Mouse (Mus musculus) heart, adult 18-20 months (tissue): ENCODE data around the gene Piwil4. TPM values are rescaled to one million over a fixed set of nuclear protein-coding genes. Genes with fewer than 3 reads are reported as not detected.

Experiments used
- DNase-seq, 2 experiments: peaks; one replicate each; pipeline ENCODE4 v3.0.0; 2021 to 2022; ENCODE audit warnings: mixed read lengths in 1 of 2
- long read RNA-seq, 2 experiments: library from polyadenylated mRNA; stranded (forward); transcript quantifications; one replicate each; pipeline ENCODE4 v2.0.0; 2021
- total RNA-seq, 2 experiments: library from RNA; stranded (reverse); gene quantifications; 2 replicates each; pipeline ENCODE4 v1.2.3; 2021

The Piwil4 gene
- total RNA-seq = not detected
- long read RNA-seq, experiment 1 = 0 reads
- long read RNA-seq, experiment 2 = 0 reads

DNA sequence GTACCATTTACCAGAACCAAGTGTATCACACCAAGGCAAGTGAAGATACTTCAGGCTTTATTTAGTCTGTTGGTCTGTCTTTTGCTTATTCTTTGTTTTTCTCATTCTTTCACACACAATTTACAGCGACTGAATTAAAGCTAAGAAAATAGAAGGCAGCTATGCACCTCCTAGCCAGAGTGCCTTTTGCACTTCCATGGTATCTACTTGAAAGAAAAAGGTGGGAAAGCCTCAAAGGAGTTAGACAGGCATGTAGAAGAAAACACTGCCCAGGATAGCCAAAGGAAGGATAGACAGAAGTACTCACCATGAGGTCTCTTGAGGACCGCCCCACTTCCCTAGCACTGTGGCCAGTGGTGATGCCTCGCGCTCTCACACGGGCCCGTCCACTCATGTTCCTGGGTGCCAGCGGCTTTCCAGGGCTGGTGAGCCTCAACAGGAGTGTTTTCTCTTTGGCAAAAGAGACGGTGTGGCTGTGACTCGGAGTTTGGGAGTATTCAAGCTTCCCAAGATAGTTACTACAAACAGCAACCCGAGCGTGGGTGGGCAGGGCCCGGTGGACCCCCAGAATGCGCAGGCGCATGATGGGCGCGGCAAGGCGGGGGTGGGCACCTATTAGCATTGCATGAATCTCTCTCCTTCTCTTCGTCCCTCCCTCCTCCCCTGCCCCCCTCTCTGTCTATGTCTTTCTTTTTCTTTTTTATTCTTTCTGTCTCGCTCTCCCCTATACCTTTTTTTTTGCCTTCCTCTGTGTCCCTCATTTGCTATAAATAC, at the start of gene Piwil4:
TSS of gene Piwil4 (minus strand) at position 583 of the 774 bp plus-strand sequence.
- DNase-seq = no peak

DNA sequence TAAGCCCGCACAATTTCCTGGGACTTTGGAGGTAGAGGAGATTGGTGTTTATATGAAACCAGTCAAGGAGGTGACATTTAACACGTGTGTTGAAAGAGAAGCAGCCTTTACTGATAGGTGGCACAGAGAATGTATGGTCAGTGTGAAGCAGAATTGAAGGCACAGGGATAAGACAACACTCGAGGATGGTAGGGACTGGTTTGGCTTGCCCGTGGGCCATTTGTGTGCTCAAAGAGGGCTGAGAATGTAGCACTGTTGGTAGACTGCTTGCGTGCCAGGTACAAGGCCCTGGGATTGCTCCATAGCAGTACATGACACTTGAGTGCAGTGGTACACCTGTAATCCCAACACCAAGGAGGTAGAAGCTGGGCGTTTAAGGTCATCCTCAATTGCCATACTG, 46.8 kb upstream of the Piwil4 start:
- DNase-seq = no peak

DNA sequence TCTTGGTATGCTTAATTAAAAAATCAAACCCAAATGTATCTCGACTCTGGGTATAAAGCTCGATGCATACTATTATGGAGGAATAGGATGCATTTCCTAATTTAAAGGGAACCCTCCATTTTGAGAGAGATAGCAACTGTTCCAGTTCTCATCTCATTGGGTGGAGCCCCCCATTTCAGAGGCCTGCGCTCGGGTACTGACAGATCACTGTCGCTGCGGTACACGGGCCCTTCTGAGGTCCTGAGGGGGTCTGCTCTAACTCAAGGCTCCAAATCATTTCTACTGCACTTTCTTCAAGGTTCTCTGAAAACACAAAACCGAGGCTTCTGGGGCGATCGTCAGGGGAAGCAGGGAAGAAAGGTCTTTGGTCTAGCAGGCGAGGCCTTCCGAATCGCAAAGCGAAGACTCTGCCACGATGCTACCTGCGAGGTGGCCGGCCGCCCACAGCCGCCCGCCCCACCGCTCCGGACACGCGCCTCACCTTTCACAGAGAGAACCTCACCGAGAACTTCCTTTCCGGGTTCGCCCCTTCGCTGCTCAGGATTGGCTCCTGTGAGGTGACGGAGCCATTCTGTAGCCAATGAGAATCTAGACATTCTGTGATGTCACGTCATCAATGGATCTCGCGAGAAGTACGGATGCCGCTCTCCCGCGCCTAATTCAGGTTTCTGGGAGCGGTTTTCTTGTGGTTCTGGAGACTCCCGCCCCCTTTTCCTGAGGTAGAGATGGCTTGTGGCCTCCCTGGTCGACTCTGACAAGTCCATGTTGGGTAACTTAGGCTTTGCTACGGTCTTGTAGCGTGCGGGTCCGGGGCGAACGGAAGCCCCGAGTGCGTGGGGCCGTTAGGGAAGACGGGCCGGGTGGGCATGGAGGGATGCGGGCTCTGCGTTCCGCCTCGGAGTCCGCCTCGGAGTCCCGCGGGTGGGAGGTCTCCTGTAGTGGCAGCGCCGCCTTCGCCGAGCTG, 43.8 kb upstream of the Piwil4 start, which contains the start of the genes Mre11a and Ankrd49:
TSS of gene Mre11a (plus strand) at position 616 of the 964 bp plus-strand sequence.
TSS of gene Ankrd49 (minus strand) at position 818 of the 964 bp plus-strand sequence.
- DNase-seq = peak; percentile 96 to 97

- DNase-seq = no peak
Measured at GRCm38 (mm10) chr9:14778341-14778740, 37.8 kb upstream of the Piwil4 start.

- no peak for DNase-seq
Measured at GRCm38 (mm10) chr9:14773813-14774212, 33.3 kb upstream of the Piwil4 start.

GRCm38 (mm10) chr9:14772074-14772473, 31.5 kb upstream of the Piwil4 start:
- no peak for DNase-seq

GRCm38 (mm10) chr9:14770803-14771471, 30.4 kb upstream of the Piwil4 start, which contains the start of gene 1700012B09Rik:
1700012B09Rik (minus strand) TSS chr9:14771030.
- DNase-seq = no peak

- no peak for DNase-seq
Measured at GRCm38 (mm10) chr9:14769811-14770210, 29.3 kb upstream of the Piwil4 start.

GRCm38 (mm10) chr9:14764765-14765164, 24.2 kb upstream of the Piwil4 start:
- peak; percentile 24 to 68 for DNase-seq

- no peak for DNase-seq
Measured at GRCm38 (mm10) chr9:14759261-14759660, 18.7 kb upstream of the Piwil4 start.

DNA sequence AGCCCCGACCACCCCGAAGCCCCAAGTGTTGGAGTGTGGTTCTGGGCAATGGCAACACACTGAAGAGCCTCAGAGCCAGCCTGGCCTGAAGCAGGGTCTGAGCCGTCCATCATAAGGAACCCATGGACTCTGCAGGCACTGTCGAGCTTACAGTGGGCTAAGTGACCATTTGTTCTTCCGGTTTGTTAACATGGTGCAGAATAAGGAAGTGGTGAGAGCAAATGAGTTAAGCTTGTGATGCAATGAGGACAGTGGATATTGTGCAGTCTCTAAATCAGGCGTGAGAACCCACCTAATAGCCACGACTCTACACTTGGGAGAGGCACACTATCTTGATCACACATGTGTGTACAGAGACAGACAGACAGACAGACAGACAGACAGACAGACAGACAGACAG, 18.1 kb upstream of the Piwil4 start:
- no peak for DNase-seq

DNA sequence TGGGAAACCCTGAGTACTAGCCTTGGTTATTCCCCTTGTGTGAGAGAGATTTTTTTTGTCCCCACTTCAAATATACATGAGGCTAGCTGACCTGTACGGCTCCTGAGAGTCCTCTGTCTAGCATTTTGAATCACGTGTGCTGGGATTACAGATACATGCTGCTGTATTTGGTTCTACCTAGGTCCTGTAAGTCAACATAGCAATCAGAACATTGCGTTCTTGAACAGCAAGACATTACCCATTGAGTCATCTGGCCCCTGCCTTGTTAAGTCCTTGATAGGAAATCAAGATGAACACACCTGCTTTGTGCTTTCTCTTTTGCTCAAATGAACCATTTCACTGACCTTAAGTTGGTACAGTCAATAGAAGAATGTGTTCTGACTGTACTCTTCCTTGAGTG, 13.9 kb upstream of the Piwil4 start:
- no peak for DNase-seq

DNA sequence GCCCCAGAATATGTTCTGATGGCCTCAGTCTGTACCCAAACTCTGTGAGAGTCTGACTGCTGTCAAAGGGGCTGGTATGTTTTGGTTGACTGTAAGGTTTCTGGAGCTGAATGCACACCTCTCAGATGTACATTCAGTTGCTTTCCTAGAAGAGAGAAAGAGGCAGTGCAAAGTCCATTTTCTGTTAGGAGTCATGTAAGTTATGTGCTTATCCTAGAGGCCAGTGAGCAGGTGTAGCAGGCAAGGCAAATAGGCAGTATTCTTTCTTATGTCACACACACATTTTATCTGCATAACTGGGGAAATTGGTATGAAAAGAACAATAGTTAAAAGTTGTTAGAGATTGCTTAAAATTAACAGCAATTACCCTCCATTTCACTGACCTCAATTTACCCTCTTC, 13.4 kb upstream of the Piwil4 start:
- DNase-seq = no peak

DNA sequence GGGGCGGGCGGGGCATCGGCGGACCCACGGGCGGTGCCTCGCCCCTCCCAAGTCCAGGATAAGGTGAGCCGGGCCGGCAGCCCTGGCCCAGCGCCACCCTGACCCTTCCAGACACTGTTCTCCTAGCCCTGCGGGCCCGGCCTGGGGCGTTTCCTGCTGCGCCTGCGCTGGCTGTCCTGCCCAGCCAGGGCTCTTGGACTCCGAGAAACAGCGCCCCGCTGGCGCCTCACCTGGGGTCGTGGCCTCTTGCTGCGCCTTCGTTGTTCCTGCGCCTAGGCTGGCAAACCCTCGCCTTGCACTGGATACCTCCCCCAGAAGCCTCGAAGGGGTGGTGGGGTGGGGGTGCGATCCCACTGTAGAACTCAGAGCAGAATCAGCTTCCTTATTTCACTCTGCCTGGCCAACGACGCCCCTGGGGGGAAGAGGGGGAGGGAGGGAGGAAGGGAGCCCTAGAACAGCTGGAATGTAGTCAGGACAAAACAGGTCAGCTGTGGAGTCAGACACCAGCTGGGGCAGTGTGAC, 11.5 kb upstream of the Piwil4 start, which contains the start of gene Fut4:
TSS of gene Fut4 (minus strand) at position 393 of the 522 bp plus-strand sequence.
- DNase-seq = peak; percentile 61 to 64

DNA sequence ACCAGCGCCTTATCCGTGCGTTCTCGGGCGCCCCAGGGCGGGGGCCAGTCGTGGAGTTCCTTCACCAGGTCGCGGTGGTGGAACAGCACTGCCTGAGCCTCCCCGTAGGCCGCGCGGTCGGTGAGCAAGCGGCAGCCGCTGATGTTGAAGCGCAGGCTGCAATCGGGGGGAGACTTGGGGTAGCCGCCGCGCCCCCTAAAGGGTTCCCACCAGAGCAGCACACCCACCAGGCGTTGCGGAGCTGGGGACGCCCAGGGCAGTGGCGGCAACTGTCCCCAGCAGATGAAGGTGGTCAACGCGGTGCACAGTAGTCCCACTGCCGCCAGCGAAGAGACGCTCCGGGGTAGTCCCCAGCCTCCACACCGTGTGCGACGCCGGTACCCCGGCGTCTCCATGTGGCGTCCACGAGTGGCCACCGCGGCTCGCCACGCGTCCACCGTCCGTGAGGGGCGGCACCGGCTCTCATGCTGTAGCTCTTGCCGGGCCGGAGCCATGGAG, 11.0 kb upstream of the Piwil4 start:
- peak; percentile 4 to 15 for DNase-seq

- peak; percentile 12 to 17 for DNase-seq
Measured at GRCm38 (mm10) chr9:14750901-14751502, 10.5 kb upstream of the Piwil4 start.

GRCm38 (mm10) chr9:14739498-14740150, 909 bp downstream of the Piwil4 start:
- DNase-seq = no peak

DNA sequence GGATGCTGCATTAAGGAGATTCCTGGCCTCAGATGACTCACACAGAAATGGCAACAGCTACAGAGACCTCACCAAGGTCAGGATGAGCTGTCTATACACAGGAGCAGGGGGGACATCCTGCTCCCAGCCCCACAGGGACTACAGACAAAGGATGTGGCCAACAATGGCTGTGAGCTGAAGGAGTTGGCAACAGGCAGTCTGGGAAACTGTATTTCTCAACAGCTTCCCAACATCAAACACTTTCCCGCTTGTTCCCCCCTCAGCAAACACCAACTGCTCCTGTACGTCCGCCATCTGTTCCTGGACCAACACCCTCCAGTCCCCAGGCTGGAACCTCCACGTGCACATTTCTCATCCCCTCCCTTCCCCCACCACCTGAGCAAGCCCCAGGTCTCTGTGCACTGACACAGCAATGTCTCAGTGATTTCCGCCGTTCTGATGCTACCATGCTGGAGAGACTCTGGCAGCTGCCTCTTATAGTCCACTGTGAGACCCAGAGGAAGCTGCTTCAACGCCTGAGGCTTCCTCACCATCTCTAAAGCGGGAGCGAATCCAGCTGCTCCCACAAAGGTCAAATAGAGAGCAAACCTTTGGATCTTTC, 9.5 kb downstream of the Piwil4 start:
- no peak for DNase-seq

DNA sequence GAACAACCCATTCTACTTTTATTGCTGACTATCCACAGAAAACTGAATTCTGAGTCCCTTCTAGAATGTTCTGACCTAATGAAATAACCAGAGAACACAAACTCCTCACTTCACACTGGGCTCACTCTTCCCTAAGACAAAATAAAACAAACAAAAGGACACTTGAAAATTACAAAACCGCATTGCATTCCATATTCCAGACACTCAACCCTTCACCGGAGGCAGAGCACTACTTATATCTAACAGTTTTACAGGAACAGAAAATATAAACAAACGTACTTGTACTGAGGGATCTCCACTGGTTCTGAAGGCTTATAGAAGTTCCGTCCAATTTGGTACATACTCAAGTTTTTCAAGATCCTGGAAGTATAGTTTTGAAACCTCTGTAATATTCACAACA, 12.2 kb downstream of the Piwil4 start:
- no peak for DNase-seq

DNA sequence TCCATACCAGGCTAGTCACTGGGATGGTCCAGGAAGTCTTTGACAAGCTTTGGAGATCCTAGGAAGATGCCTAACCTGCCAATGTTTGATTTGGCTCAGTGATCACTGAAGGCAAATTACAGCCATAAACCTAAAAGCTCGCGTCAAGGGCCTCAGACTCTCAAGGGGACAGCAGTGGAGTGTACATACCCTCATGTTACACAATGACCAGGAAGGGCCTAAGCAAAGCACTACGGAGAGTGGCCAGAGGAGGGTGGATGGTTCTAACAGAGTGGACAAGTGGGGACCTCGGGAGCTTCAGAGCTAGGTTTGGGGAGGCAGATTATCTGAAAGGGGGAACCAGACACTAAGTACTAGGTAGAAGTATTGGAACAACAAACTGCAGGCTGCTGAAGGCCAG, 13.9 kb downstream of the Piwil4 start:
- no peak for DNase-seq
